Mouse (Mus musculus) stomach, embryonic 15.5 days (tissue): ENCODE measurements around the gene Cadm4. TPM values are rescaled to one million over a fixed set of nuclear protein-coding genes. Genes with fewer than 3 reads are reported as not detected.

Source experiments
- ATAC-seq: fragments of 200-750 bp; cut with Nextera tagmentation; 2 replicates; pipeline ENCODE4 v1.8.0; 2017; ENCODE audit warnings: low read depth, moderate number of reproducible peaks, moderate TSS enrichment; ENCODE audit not compliant: insufficient read depth, low FRiP score
- H3K27ac ChIP-seq: fragments of 300-500 bp; sonication (generic); 2 replicates; pipeline ENCODE4 v1.5.1; 2015; ENCODE audit warnings: mild to moderate bottlenecking, inconsistent platforms
- H3K27me3 ChIP-seq: fragments of 300-500 bp; sonication (generic); replicated peaks from 2 replicates; pipeline ENCODE4 v1.6.1; 2015; ENCODE audit warnings: inconsistent platforms
- H3K36me3 ChIP-seq: fragments of 300-500 bp; sonication (generic); 2 replicates; pipeline ENCODE4 v1.6.1; 2015; ENCODE audit warnings: inconsistent platforms
- H3K4me1 ChIP-seq: fragments of 300-500 bp; sonication (generic); 2 replicates; pipeline ENCODE4 v1.6.1; 2015; ENCODE audit warnings: inconsistent platforms
- H3K4me2 ChIP-seq: fragments of 300-500 bp; sonication (generic); 2 replicates; pipeline ENCODE4 v1.6.1; 2015; ENCODE audit warnings: mild to moderate bottlenecking, inconsistent platforms
- H3K4me3 ChIP-seq: fragments of 300-500 bp; sonication (generic); replicated peaks from 2 replicates; pipeline ENCODE4 v1.5.1; 2015; ENCODE audit warnings: inconsistent platforms
- H3K9ac ChIP-seq: fragments of 300-500 bp; sonication (generic); 2 replicates; pipeline ENCODE4 v1.6.1; 2015; ENCODE audit warnings: inconsistent platforms
- H3K9me3 ChIP-seq: fragments of 300-500 bp; sonication (generic); 2 replicates; pipeline ENCODE4 v1.6.1; 2016; ENCODE audit warnings: inconsistent platforms
- WGBS: fragments of 180-500 bp; shearing (Covaris S2); methylation state at CpG from one replicate; pipeline ENCODE4 v1.1.7; 2015; 5-methylcytosine and 5-hydroxymethylcytosine counted together
- polyA plus RNA-seq: library from polyadenylated mRNA; unstranded; fragments of >200 nt; fragmentation: Nextera tagmentation; extraction: Ambion mirVana; gene quantifications from 2 replicates; pipeline ENCODE4 v1.2.1, GENCODE M21; 2015

Gene Cadm4
- polyA plus RNA-seq, 1 experiment from 2014 or later, result 6.3 TPM

- no peak within 1 kb of the TSS for H3K9ac ChIP-seq
- 0 out of 2 replicates have a peak, but pooled peaks cover 4% of the 10 kb centered on the region for H3K4me1 ChIP-seq
- no peak within 1 kb of the TSS for H3K4me3 ChIP-seq
- no peaks in the 10 kb centered on the region for H3K27me3 ChIP-seq
- ATAC-seq, result no peak
- no peaks in the 10 kb centered on the region for H3K9me3 ChIP-seq
- WGBS, result 68% methylated on average over 9 of the region's 9 CpGs
- H3K27ac ChIP-seq, result no peak within 1 kb of the TSS
- no peaks in the 10 kb centered on the region for H3K36me3 ChIP-seq
- H3K4me2 ChIP-seq, result no peak within 1 kb of the TSS
These were observed 29.9 kb upstream of the Cadm4 start, which contains the start of gene Irgc1 for GRCm38 (mm10) chr7:24451855-24452311. Irgc1 (minus strand) TSS chr7:24452297.

- 71% methylated on average over 2 of the region's 2 CpGs for WGBS
- H3K4me2 ChIP-seq, result no peak overlapping the region
- no peaks in the 10 kb centered on the region for H3K9me3 ChIP-seq
- no peaks in the 10 kb centered on the region for H3K36me3 ChIP-seq
- no peaks in the 10 kb centered on the region for H3K4me1 ChIP-seq
- no peak for ATAC-seq
- H3K27ac ChIP-seq, result no peak overlapping the region
- H3K4me3 ChIP-seq, result no peak overlapping the region
- no peaks in the 10 kb centered on the region for H3K27me3 ChIP-seq
- H3K9ac ChIP-seq, result no peak overlapping the region
These were observed 27.6 kb upstream of the Cadm4 start for GRCm38 (mm10) chr7:24454199-24454598.

GRCm38 (mm10) chr7:24455726-24456125 lies 26.1 kb upstream of the Cadm4 start:
- no peaks in the 10 kb centered on the region for H3K36me3 ChIP-seq
- ATAC-seq, result no peak

GRCm38 (mm10) chr7:24457726-24458370 lies 24.0 kb upstream of the Cadm4 start:
- ATAC-seq, result no peak
- no peak overlapping the region for H3K4me3 ChIP-seq

More at GRCm38 (mm10) chr7:24455726-24456125, 26.1 kb upstream of the Cadm4 start:
- peaks cover 8% of the 10 kb centered on the region; the same call in 1 of the 2 replicates for H3K4me1 ChIP-seq
- H3K4me3 ChIP-seq, result no peak overlapping the region
- H3K9ac ChIP-seq, result no peak overlapping the region
- no peak overlapping the region for H3K4me2 ChIP-seq
- no peak overlapping the region for H3K27ac ChIP-seq
- WGBS, result 73% methylated on average over 5 of the region's 5 CpGs
- no peaks in the 10 kb centered on the region for H3K9me3 ChIP-seq
- H3K27me3 ChIP-seq, result no peaks in the 10 kb centered on the region

GRCm38 (mm10) chr7:24459440-24459839 lies 22.4 kb upstream of the Cadm4 start:
- WGBS, result 78% methylated on average over 5 of the region's 5 CpGs
- H3K4me1 ChIP-seq, result peaks cover 27% of the 10 kb centered on the region
- peak overlapping the region; percentile 74 for H3K27ac ChIP-seq
- H3K27me3 ChIP-seq, result no peaks in the 10 kb centered on the region
- H3K9me3 ChIP-seq, result no peaks in the 10 kb centered on the region
- ATAC-seq, result peak; percentile 58
- no peaks in the 10 kb centered on the region for H3K36me3 ChIP-seq
- H3K4me3 ChIP-seq, result no peak overlapping the region
- H3K4me2 ChIP-seq, result no peak overlapping the region
- H3K9ac ChIP-seq, result no peak overlapping the region

More at GRCm38 (mm10) chr7:24457726-24458370, 24.0 kb upstream of the Cadm4 start:
- H3K9ac ChIP-seq, result no peak overlapping the region
- no peak overlapping the region for H3K4me2 ChIP-seq
- no peaks in the 10 kb centered on the region for H3K9me3 ChIP-seq
- H3K36me3 ChIP-seq, result no peaks in the 10 kb centered on the region
- peaks cover 22% of the 10 kb centered on the region for H3K4me1 ChIP-seq
- H3K27ac ChIP-seq, result no peak overlapping the region
- H3K27me3 ChIP-seq, result no peaks in the 10 kb centered on the region
- WGBS, result 60% methylated on average over 10 of the region's 10 CpGs

- H3K4me3 ChIP-seq, result no peak overlapping the region
- WGBS, result 52% methylated on average over 3 of the region's 3 CpGs
- H3K9me3 ChIP-seq, result no peaks in the 10 kb centered on the region
- H3K27me3 ChIP-seq, result no peaks in the 10 kb centered on the region
- no peak overlapping the region for H3K4me2 ChIP-seq
- H3K27ac ChIP-seq, result peak overlapping the region; percentile 74
- peaks cover 27% of the 10 kb centered on the region for H3K4me1 ChIP-seq
- peak; percentile 71 for ATAC-seq
- H3K36me3 ChIP-seq, result no peaks in the 10 kb centered on the region
- H3K9ac ChIP-seq, result no peak overlapping the region
These were observed 22.0 kb upstream of the Cadm4 start for GRCm38 (mm10) chr7:24459843-24460242.

- no peaks in the 10 kb centered on the region for H3K9me3 ChIP-seq
- peak overlapping the region; percentile 84; the same call in 1 of the 2 replicates for H3K27ac ChIP-seq
- no peak overlapping the region for H3K4me3 ChIP-seq
- H3K4me2 ChIP-seq, result peak overlapping the region; percentile 68
- H3K27me3 ChIP-seq, result no peaks in the 10 kb centered on the region
- H3K4me1 ChIP-seq, result peaks cover 27% of the 10 kb centered on the region
- 44% methylated on average over 14 of the region's 14 CpGs for WGBS
- no peak for ATAC-seq
- H3K9ac ChIP-seq, result no peak overlapping the region
- H3K36me3 ChIP-seq, result peaks cover 4% of the 10 kb centered on the region; the same call in 1 of the 2 replicates
These were observed 20.3 kb upstream of the Cadm4 start for GRCm38 (mm10) chr7:24461376-24462051.

GRCm38 (mm10) chr7:24462388-24463319 lies 19.2 kb upstream of the Cadm4 start, which contains the start of gene Plaur:
Plaur (plus strand) TSS chr7:24462484.
- H3K4me1 ChIP-seq, result peaks cover 27% of the 10 kb centered on the region
- ATAC-seq, result peak; percentile 65; the same call in 1 of the 2 replicates
- peak within 1 kb of the TSS; percentile 84 for H3K27ac ChIP-seq
- H3K9me3 ChIP-seq, result no peaks in the 10 kb centered on the region
- peak within 1 kb of the TSS; percentile 44 for H3K4me3 ChIP-seq
- H3K27me3 ChIP-seq, result no peaks in the 10 kb centered on the region
- H3K9ac ChIP-seq, result no peak within 1 kb of the TSS
- H3K4me2 ChIP-seq, result peak within 1 kb of the TSS; percentile 68
- 2% methylated on average over 27 of the region's 27 CpGs for WGBS
- peaks cover 8% of the 10 kb centered on the region; the same call in 1 of the 2 replicates for H3K36me3 ChIP-seq

GRCm38 (mm10) chr7:24466835-24467234 lies 15.0 kb upstream of the Cadm4 start:
- H3K9ac ChIP-seq, result no peak overlapping the region
- no peak overlapping the region for H3K4me3 ChIP-seq
- 90% methylated on average over 6 of the region's 6 CpGs for WGBS

GRCm38 (mm10) chr7:24467886-24468285 lies 13.9 kb upstream of the Cadm4 start:
- no peaks in the 10 kb centered on the region for H3K9me3 ChIP-seq
- no peak for ATAC-seq
- no peak overlapping the region for H3K27ac ChIP-seq
- peaks cover 13% of the 10 kb centered on the region for H3K36me3 ChIP-seq
- no peak overlapping the region for H3K4me3 ChIP-seq
- WGBS, result 76% methylated on average over 5 of the region's 5 CpGs
- peaks cover 5% of the 10 kb centered on the region; the same call in 1 of the 2 replicates for H3K4me1 ChIP-seq
- H3K4me2 ChIP-seq, result no peak overlapping the region
- no peaks in the 10 kb centered on the region for H3K27me3 ChIP-seq
- H3K9ac ChIP-seq, result no peak overlapping the region

More at GRCm38 (mm10) chr7:24466835-24467234, 15.0 kb upstream of the Cadm4 start:
- Histone ChIP-seq H3K4me2 (no peak overlapping the region), H3K27me3 (no peaks in the 10 kb centered on the region), H3K4me1 (peaks cover 13% of the 10 kb centered on the region), H3K27ac (no peak overlapping the region), H3K9me3 (no peaks in the 10 kb centered on the region), H3K36me3 (peaks cover 8% of the 10 kb centered on the region; the same call in 1 of the 2 replicates)
- no peak for ATAC-seq

GRCm38 (mm10) chr7:24469126-24469525 lies 12.7 kb upstream of the Cadm4 start:
- ATAC-seq, result no peak
- H3K9ac ChIP-seq, result no peak overlapping the region
- peaks cover 13% of the 10 kb centered on the region for H3K36me3 ChIP-seq
- WGBS, result 88% methylated on average over 3 of the region's 3 CpGs
- no peaks in the 10 kb centered on the region for H3K27me3 ChIP-seq
- H3K4me1 ChIP-seq, result no peaks in the 10 kb centered on the region
- H3K9me3 ChIP-seq, result no peaks in the 10 kb centered on the region
- no peak overlapping the region for H3K27ac ChIP-seq
- no peak overlapping the region for H3K4me2 ChIP-seq
- H3K4me3 ChIP-seq, result no peak overlapping the region
